Mouse (Mus musculus) bone marrow, adult 2 months (tissue): Measurements from ENCODE around the gene Timeless.

Experiments used
- CTCF ChIP-seq: fragments of 200-500 bp; IDR thresholded peaks from 2 replicates; pipeline ENCODE4 v1.5.1; 2011; ENCODE audit warnings: low read length, control low read depth; ENCODE audit not compliant: control insufficient read depth, insufficient read depth
- POLR2A ChIP-seq: fragments of 200-500 bp; IDR thresholded peaks from 2 replicates; pipeline ENCODE4 v1.6.1; 2011; ENCODE audit warnings: low read depth, mild to moderate bottlenecking, control low read depth, low read length, borderline replicate concordance; ENCODE audit not compliant: control insufficient read depth

GRCm38 (mm10) chr10:128271883-128272282, 40.0 kb downstream of the Timeless start:
- TF ChIP-seq CTCF = no peak
- TF ChIP-seq POLR2A = no peak
